Mouse (Mus musculus): ENCODE measurements around the gene Sh3rf1. TPM values are rescaled to one million over a fixed set of nuclear protein-coding genes. Genes with fewer than 3 reads are reported as not detected.

Sh3rf1 gene
- polyA plus RNA-seq, 1 experiment from 2014 or later: 22.5 TPM

DNA sequence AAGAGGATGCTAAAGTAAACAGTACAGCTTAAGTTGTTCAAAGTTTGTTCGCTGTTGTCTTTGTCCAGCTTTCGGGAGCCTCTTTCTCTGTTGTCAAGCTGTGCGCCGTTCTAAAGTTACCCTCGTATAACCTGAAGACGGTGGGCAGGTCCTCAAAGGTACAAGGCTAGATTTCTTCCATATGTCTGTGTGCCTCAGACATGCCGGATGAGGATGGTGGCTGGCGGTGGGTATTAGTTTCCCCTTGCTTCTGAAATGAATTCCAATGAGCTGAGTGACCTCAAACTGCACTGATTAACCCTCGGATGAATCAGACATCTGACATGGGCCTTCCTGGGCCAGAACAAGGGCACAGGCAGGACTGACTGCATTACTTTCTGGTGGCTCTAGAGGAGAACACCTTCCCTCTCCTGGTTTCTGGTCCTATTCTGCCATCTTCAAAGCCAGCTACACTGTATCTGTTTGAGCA is 86.8 kb downstream of the Sh3rf1 start:
- whole genome bisulfite sequencing: 26% methylated on average over 9 of the region's 9 CpGs
- ATAC-seq (ENCODE audit: insufficient read depth): no peak
- H3K4me3 ChIP-seq (ENCODE audit: low read depth, low read length): no peak overlapping the region

DNA sequence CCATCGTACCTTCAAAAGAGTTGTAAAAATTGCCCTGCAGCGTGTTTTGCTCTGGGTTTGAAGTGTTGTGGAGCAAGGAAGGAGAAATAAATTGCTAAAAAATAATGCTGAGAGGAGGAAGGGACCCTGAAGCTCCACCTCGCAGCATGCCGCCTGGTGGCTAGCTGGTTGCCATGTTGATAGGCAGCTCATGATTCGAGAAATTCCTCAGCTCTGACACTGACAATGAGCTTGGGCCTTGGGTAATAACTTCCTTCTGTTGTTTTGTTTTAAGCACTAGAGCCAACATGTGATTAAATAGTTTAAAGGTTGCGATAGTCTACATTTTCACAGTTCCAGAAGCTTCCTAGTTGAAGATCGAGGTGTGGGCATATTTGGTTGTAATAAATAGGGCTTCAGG is 89.3 kb downstream of the Sh3rf1 start:
- 84% methylated on average over 7 of the region's 7 CpGs for WGBS
- no peak overlapping the region for H3K27ac ChIP-seq (ENCODE audit: low read depth)
- DNase-seq (no peak), ATAC-seq (ENCODE audit: insufficient read depth) (no peak)
- H3K4me1 ChIP-seq (ENCODE audit: insufficient read depth): peaks cover 6% of the 10 kb centered on the region; the same call in 1 of the 2 replicates
- no peaks in the 10 kb centered on the region for H3K36me3 ChIP-seq (ENCODE audit: insufficient read depth)
- no peak overlapping the region for H3K4me2 ChIP-seq
- H3K9ac ChIP-seq: no peak overlapping the region
- H3K4me3 ChIP-seq (ENCODE audit: low read depth, low read length): no peak overlapping the region
- TF ChIP-seq CTCF (IDR thresholded peaks at IDR 0.05; ENCODE audit: low read depth): no peak
- no peaks in the 10 kb centered on the region for H3K9me3 ChIP-seq (ENCODE audit: low read depth, low read length)
- no peaks in the 10 kb centered on the region for H3K27me3 ChIP-seq (ENCODE audit: insufficient read depth, low read length)

More for the DNA sequence above, 86.8 kb downstream of the Sh3rf1 start:
- peaks cover 10% of the 10 kb centered on the region for H3K4me1 ChIP-seq (ENCODE audit: insufficient read depth)
- TF ChIP-seq CTCF (IDR thresholded peaks at IDR 0.05; ENCODE audit: low read depth): no peak
- no peak overlapping the region for H3K4me2 ChIP-seq
- H3K27ac ChIP-seq (ENCODE audit: low read depth): no peak overlapping the region
- H3K36me3 ChIP-seq (ENCODE audit: insufficient read depth): no peaks in the 10 kb centered on the region
- H3K9me3 ChIP-seq (ENCODE audit: low read depth, low read length): no peaks in the 10 kb centered on the region
- no peak overlapping the region for H3K9ac ChIP-seq
- no peak for DNase-seq
- no peaks in the 10 kb centered on the region for H3K27me3 ChIP-seq (ENCODE audit: insufficient read depth, low read length)

DNA sequence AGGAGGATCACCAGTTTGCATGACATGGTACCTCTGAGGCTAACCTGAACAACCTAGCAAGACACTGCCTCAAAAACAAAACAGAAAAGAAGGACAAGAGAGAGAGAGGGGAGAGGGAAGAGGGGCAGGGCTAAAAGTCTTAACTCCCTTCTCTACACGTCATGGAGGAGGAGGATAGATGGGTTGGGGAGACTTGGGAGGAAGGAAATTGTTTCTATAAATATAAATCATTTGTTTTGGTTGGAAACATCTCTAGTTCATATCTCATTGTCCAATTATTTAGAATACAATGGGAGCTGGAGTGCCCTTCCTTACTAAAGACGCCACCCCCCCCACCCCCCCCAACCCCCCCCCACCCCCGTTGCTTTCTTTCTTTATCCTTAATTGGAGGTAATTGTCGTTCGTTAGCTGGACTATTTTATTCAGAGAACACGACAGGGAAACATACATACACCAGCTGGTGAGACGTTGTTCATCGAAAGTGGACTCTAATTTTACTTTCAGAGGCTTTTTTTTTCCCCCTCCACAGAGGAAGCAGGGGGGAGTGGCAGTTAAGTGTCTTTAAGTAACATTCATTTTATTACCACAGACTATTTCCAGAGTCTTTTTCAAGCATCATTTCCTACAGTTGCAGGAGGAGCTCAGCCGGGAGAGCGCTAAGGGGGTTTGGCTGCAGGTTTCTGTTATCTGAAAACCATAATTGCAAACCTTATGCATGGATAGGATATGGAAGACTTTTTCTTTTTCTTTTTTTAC is 92.5 kb downstream of the Sh3rf1 start:
- no peaks in the 10 kb centered on the region for H3K9me3 ChIP-seq (ENCODE audit: low read depth, low read length)
- H3K27ac ChIP-seq (ENCODE audit: low read depth): no peak overlapping the region
- no peaks in the 10 kb centered on the region for H3K27me3 ChIP-seq (ENCODE audit: insufficient read depth, low read length)
- H3K4me1 ChIP-seq (ENCODE audit: insufficient read depth): no peaks in the 10 kb centered on the region
- no peak overlapping the region for H3K4me2 ChIP-seq
- H3K9ac ChIP-seq: no peak overlapping the region
- 55% methylated on average over 10 of the region's 10 CpGs for WGBS
- no peak for TF ChIP-seq CTCF (IDR thresholded peaks at IDR 0.05; ENCODE audit: low read depth)
- ATAC-seq (ENCODE audit: insufficient read depth) (no peak), DNase-seq (no peak)
- no peak overlapping the region for H3K4me3 ChIP-seq (ENCODE audit: low read depth, low read length)
- no peaks in the 10 kb centered on the region for H3K36me3 ChIP-seq (ENCODE audit: insufficient read depth)

DNA sequence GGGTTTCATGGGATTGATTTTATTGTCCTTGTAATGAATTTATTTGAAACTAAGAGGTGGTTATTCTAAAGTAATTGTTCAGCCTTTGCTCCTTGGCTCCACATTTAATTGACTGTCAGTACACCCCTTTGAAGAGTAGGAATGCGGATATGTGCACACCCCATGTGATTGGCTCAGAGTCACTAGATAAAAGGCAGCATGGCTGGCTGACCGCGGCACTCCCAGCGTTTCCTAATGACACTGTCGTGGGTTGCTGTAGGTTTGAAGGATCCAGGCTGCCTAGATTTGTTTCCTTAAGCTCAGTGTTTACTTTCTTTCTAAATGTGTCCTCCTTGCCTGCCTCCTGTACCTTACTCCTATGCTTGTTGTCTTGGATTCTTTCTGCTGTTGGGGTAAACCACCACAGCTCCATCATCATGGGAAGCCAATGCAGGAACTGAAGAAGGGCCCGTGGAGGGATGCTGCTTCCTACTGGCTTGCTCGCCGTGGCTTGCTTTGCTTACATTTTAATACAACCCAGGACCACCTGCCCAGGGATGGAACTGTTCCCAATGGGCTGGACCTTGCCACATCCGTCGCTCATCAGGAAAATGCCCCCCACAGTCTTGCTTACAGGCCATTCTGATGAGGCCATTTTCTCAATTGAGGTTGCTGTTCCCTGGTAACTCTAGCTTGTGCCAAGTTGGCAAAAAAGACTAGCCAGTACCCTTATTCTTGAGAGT is 93.3 kb downstream of the Sh3rf1 start:
- H3K4me1 ChIP-seq (ENCODE audit: insufficient read depth): no peaks in the 10 kb centered on the region
- H3K36me3 ChIP-seq (ENCODE audit: insufficient read depth): no peaks in the 10 kb centered on the region
- no peak for DNase-seq
- WGBS: 77% methylated on average over 10 of the region's 10 CpGs
- TF ChIP-seq CTCF (IDR thresholded peaks at IDR 0.05; ENCODE audit: low read depth): no peak
- no peaks in the 10 kb centered on the region for H3K9me3 ChIP-seq (ENCODE audit: low read depth, low read length)
- no peak overlapping the region for H3K4me2 ChIP-seq
- H3K4me3 ChIP-seq (ENCODE audit: low read depth, low read length): no peak overlapping the region
- ATAC-seq (ENCODE audit: insufficient read depth): no peak
- H3K27ac ChIP-seq (ENCODE audit: low read depth): no peak overlapping the region
- no peak overlapping the region for H3K9ac ChIP-seq
- H3K27me3 ChIP-seq (ENCODE audit: insufficient read depth, low read length): no peaks in the 10 kb centered on the region

DNA sequence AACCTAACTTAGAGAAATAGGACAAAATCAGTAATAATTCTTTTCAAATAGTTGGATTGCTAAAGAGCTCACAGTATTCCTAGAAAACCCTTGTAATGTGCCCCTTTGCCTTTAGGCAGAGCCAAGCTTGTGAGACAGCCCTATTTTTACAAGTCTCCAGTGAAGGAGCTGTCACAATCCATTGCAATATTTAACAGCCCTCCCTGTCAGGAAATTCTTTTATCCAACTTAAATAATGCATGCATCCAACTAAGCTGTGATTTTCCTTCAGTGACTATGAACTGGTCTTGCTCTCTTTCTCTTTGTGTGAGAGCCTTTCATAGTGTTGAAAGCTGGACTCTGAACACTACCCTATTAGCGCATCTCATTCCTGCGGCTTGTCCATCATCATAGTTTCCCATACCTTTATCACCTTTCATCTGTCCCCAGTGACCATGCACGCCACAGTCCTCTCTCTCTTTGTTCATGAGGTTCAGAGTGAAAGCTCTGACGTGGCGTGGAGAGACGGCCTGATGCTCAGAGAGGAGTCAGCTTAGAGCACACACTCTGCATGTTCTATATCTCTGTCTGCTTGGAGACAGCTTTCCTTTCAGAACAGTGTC is 94.0 kb downstream of the Sh3rf1 start:
- H3K27ac ChIP-seq (ENCODE audit: low read depth): no peak overlapping the region
- H3K36me3 ChIP-seq (ENCODE audit: insufficient read depth): no peaks in the 10 kb centered on the region
- H3K27me3 ChIP-seq (ENCODE audit: insufficient read depth, low read length): no peaks in the 10 kb centered on the region
- H3K4me2 ChIP-seq: no peak overlapping the region
- 93% methylated on average over 6 of the region's 6 CpGs for WGBS
- no peak for TF ChIP-seq CTCF (IDR thresholded peaks at IDR 0.05; ENCODE audit: low read depth)
- H3K4me1 ChIP-seq (ENCODE audit: insufficient read depth): no peaks in the 10 kb centered on the region
- no peaks in the 10 kb centered on the region for H3K9me3 ChIP-seq (ENCODE audit: low read depth, low read length)
- no peak for DNase-seq
- no peak overlapping the region for H3K4me3 ChIP-seq (ENCODE audit: low read depth, low read length)
- H3K9ac ChIP-seq: no peak overlapping the region
- ATAC-seq (ENCODE audit: insufficient read depth): no peak

DNA sequence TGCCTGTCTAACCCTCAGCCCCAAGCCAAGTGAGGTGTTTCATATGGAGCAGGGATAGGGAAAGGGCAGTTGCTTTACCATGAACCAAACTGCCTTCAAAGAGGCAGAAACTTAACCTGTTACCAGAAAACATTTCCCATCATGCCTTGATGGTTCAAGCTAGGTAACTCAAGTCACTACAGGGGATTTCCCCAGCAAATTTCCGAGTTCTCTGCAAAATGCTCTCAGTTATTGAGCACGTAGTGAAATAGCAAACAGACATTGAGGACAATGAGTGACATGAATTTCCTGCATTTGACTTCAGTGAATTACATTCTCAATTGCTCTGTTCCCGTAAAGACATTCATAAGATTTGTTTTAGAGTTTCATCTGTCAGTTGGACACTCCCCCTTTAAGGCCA is 97.5 kb downstream of the Sh3rf1 start:
- no peak overlapping the region for H3K4me3 ChIP-seq (ENCODE audit: low read depth, low read length)
- H3K4me2 ChIP-seq: no peak overlapping the region
- H3K27ac ChIP-seq (ENCODE audit: low read depth): no peak overlapping the region
- no peaks in the 10 kb centered on the region for H3K9me3 ChIP-seq (ENCODE audit: low read depth, low read length)
- H3K36me3 ChIP-seq (ENCODE audit: insufficient read depth): no peaks in the 10 kb centered on the region
- 64% methylated on average over 3 of the region's 3 CpGs for WGBS
- no peaks in the 10 kb centered on the region for H3K4me1 ChIP-seq (ENCODE audit: insufficient read depth)
- no peak for TF ChIP-seq CTCF (IDR thresholded peaks at IDR 0.05; ENCODE audit: low read depth)
- no peaks in the 10 kb centered on the region for H3K27me3 ChIP-seq (ENCODE audit: insufficient read depth, low read length)
- no peak for ATAC-seq (ENCODE audit: insufficient read depth)
- H3K9ac ChIP-seq: no peak overlapping the region
- no peak for DNase-seq

DNA sequence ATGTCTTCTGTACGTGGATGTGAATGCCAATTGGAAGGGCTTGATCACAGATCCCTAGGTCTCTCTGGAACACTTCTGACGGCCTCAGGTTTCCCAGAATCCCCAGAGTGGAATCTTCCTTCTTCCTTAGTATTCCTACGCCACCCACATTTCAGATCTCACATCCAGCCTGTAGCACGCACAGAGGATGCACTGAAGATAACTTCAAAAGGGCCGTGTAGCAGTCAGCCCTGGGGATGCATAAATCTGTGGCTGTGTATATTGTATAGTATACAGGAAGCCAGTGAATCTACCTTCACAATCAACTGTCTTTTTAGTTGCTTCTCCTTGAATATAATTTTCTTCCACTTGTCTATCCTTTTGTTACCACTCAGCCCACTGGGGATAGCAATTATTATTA is 98.1 kb downstream of the Sh3rf1 start:
- DNase-seq: no peak
- H3K27ac ChIP-seq (ENCODE audit: low read depth): no peak overlapping the region
- H3K4me2 ChIP-seq: no peak overlapping the region
- no peak for TF ChIP-seq CTCF (IDR thresholded peaks at IDR 0.05; ENCODE audit: low read depth)
- no peaks in the 10 kb centered on the region for H3K9me3 ChIP-seq (ENCODE audit: low read depth, low read length)
- no peaks in the 10 kb centered on the region for H3K36me3 ChIP-seq (ENCODE audit: insufficient read depth)
- no peaks in the 10 kb centered on the region for H3K4me1 ChIP-seq (ENCODE audit: insufficient read depth)
- no peaks in the 10 kb centered on the region for H3K27me3 ChIP-seq (ENCODE audit: insufficient read depth, low read length)
- no peak overlapping the region for H3K4me3 ChIP-seq (ENCODE audit: low read depth, low read length)
- 66% methylated on average over 5 of the region's 5 CpGs for WGBS
- no peak for ATAC-seq (ENCODE audit: insufficient read depth)
- no peak overlapping the region for H3K9ac ChIP-seq

Measured in lung, embryonic 14.5 days (tissue).